Mouse (Mus musculus) lung, adult 2 months (tissue): ENCODE measurements at regions not wholly inside any gene's neighbourhood (a gene's known extent, or its start where the extent isn't known, plus 50 kb on each side); places are given as distances from the start of the nearest gene placed in this dataset.

ENCODE experiments used
- DNase-seq: peaks from one replicate; pipeline ENCODE4 v3.0.0; 2022
- H3K4me1 ChIP-seq: fragments of 200-500 bp; 2 replicates; pipeline ENCODE4 v1.6.1; 2011; ENCODE audit warnings: low read length; ENCODE audit not compliant: control insufficient read depth, insufficient read depth
- H3K4me3 ChIP-seq: fragments of 200-500 bp; replicated peaks from 2 replicates; pipeline ENCODE3; 2011; ENCODE audit warnings: low read depth, mild to moderate bottlenecking, control low read depth, low read length; ENCODE audit errors: extremely low read depth
- CTCF ChIP-seq: fragments of 200-500 bp; IDR thresholded peaks from 2 replicates; pipeline ENCODE4 v1.5.1; 2011; ENCODE audit warnings: mild to moderate bottlenecking, low read length, control low read depth; ENCODE audit not compliant: insufficient read depth
- POLR2A ChIP-seq: fragments of 200-500 bp; IDR thresholded peaks from 2 replicates; pipeline ENCODE4 v1.6.1; 2011; ENCODE audit warnings: low read depth, mild to moderate bottlenecking, control low read depth, low read length, borderline replicate concordance; ENCODE audit errors: extremely low read depth
- WGBS: fragments of 180-500 bp; shearing (Covaris S2); methylation state at CpG from one replicate; pipeline ENCODE4 v1.1.7; 2018; 5-methylcytosine and 5-hydroxymethylcytosine counted together

DNA sequence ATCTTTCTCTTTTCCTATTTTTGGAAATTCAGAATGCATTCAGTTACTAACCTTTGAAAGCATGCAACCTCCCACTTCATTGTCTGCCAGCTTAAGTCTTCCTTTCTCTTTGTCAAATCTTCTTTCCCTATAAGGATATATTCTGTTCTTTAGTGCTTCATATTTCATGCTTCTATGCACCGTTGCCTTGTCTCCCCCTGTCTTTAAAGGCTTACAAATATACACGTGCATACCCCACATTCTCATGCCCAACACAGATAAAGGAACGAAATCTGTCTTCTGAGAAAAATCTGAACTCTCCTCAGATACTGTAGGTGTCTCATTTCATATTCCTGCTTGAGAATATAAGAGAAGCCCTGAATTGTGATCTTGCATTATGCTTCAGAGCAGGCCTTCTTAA, 167.9 kb upstream of the Dph6 start:
- no peak for DNase-seq
- 63% methylated on average over 3 of the region's 3 CpGs for WGBS
- no peak for TF ChIP-seq CTCF
- TF ChIP-seq POLR2A: no peak
- Histone ChIP-seq H3K4me3 (no peak overlapping the region), H3K4me1 (no peaks in the 10 kb centered on the region)

DNA sequence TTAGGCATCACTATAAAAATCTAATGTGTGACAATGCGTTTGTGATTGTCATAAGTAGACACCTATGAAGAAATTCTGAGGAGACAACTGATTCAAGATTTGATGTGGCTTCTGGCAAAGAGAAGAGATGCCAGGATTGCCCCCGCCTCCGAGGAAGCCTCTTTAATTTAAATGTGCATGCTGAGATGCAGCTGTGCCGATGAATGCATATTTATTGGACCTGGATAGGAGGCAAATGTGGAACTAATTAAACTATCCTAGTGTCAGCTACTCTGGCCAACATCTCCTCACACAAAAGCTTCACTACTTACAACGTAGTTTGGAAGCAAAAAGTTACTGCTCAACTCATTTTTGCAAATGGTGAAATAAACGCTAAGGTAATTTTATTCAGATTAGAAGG, 173.4 kb upstream of the Dph6 start:
- Histone ChIP-seq H3K4me1 (no peaks in the 10 kb centered on the region), H3K4me3 (no peak overlapping the region)
- no peak for TF ChIP-seq CTCF
- no peak for TF ChIP-seq POLR2A
- DNase-seq: no peak
- 85% methylated on average over 6 of the region's 6 CpGs for WGBS

DNA sequence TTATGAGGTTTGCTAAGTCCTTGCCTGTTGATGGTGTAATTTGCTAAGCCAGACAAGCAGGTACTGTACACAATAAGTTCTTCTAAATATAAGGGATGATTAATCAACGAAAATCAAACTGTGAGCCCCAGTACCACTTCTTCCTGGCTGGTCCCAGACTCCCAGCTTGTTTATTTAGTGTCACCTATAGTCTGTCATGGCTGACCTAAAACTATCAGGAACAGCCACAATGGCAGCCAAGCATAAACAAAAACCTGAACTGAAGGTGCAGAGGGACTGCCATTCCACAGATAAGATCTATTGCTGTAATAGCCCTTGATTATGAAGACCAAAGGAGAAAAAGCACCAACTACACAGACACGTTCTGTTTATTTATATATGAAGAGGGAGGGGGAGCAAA, 180.9 kb upstream of the Dph6 start:
- no peak for DNase-seq
- WGBS: 13% methylated on average over 2 of the region's 2 CpGs
- H3K4me3 ChIP-seq: no peak overlapping the region
- H3K4me1 ChIP-seq: peaks cover 4% of the 10 kb centered on the region
- no peak for TF ChIP-seq POLR2A

DNA sequence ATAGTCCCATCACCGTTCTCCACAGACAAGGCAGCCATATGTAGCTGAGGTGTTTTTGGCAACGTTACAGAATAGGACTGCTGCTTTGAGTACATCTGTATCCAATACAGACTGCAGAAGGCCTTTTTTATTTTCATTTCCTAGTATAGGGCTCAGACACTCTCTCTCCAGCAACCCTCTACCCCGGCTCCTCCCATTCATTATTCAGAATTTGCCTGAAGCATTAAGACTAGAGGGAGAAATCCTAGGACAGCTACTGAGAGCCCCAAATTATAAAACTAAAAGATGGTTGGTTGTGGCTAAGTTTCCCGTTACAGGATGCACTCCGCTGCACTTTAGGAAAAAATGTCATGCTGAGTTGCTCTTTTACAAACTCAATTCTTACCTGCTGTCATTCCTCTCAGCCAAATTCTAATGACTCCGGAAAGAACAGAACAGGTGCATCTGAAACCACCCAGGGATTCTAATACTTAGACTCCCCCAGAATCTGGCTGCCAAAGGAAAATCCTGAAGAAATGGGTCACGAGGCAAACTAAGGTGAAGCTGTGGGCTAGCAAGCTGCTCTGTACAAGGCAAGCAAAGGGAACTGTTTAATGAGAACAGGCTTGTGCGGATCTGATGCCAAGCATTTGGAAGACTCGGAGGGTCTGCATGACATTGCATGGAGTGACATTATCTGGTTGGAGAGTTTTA, 189.1 kb upstream of the Dph6 start:
- TF ChIP-seq CTCF: no peak
- TF ChIP-seq POLR2A: no peak
- no peaks in the 10 kb centered on the region for H3K4me1 ChIP-seq
- WGBS: 87% methylated on average over 9 of the region's 9 CpGs
- H3K4me3 ChIP-seq: no peak overlapping the region
- no peak for DNase-seq

DNA sequence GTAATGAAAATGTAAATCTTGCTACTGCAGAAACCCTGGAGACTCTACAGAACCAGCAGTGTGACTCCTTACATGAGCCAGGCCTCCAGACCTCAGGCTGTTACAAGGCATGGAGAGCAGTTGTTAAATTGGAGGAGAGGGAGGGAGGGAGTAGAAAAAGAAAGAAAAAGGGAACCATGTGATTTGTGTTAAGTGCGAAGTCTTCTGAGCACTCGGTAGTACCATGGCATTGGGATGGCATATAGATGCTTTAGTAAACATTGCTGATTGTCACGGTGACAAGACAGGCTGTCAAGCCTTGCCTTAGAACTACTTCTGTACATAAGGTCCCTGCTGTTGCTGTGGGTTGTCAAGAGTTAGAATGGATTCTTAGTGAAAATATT, 189.6 kb upstream of the Dph6 start:
- WGBS: 84% methylated on average over 3 of the region's 3 CpGs
- H3K4me3 ChIP-seq: no peak overlapping the region
- TF ChIP-seq POLR2A (no peak), CTCF (no peak)
- H3K4me1 ChIP-seq: no peaks in the 10 kb centered on the region
- DNase-seq: no peak

DNA sequence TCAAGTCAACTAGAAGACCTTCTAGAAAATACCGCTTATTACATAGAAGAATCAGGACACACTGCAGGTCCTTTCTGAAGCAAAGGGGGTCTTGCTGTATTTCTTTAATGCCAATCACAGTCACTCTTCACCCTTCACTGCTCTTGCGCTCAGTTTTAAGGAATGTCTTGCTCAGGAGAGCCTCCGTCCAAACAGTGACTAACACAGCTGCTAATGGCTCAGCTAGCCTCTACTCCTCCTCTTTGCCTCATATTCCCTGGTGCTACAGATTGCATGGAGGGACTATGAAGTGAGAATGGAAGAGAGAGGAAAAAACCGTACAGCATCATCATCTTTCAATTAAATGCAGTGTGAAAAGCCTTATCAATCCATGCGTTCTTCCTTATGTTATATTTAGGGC, 193.7 kb upstream of the Dph6 start:
- H3K4me3 ChIP-seq: no peak overlapping the region
- TF ChIP-seq CTCF: no peak
- no peak for TF ChIP-seq POLR2A
- WGBS: 88% methylated on average over 5 of the region's 5 CpGs
- DNase-seq: no peak
- no peaks in the 10 kb centered on the region for H3K4me1 ChIP-seq

DNA sequence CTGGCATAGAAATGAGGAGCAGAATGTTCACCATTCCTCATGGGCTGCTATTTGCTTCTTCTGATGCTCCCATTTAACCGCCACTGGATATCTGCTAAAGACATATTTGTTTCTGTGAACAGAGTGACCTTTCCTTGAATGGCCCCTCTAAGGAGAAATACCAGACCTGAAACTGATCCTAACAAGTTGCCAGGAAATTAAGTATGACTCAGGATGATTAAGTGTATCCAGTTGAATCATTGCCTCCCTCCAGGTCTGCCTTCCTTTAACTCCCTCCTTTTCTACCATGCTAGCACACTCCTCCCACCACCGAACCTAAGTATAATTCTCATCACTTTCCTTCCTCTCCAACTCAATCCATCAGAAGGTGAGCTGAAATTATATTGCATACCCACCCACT, 194.2 kb upstream of the Dph6 start:
- Histone ChIP-seq H3K4me3 (no peak overlapping the region), H3K4me1 (no peaks in the 10 kb centered on the region)
- 91% methylated on average over 2 of the region's 2 CpGs for WGBS
- no peak for DNase-seq
- TF ChIP-seq POLR2A (no peak), CTCF (no peak)

DNA sequence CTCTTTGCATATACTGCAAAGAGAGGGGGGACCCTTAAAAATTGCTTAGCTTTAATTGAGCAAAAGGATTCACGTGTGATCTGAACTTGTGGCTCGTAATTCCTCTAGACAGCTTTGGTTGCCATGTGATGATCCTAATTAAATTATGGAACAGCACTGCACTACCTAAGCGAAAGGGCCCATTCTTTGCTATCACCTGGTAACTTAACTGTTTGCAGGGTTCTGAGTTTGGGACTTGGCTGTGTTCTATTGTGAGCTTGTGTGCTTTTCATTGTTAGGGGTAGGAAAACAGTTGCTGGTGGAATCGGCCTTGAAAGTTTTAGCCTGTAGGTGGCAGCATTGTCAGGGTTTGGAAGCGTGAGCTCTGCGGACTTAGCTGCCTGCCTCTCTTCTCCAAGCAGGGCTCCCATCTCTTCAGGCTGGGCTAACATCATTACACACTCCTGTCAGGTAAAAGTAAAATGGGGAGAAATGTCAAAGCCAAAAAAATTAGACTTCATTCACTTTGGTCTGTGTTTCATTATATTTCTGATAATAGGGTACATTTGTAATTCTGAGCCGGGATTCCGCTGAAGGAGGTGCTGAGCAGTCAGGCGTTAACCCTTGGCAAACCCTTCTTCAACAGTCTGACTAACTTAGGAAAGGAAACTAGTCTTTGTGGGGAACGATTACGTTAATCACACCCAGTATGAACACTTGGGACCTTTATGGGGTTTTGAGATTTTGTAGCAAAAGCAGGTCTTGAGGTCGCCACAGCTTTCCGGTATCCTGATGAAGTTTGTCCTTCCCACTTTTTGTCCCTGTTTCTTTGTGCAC, 199.2 kb upstream of the Dph6 start:
- peak; percentile 52 for DNase-seq
- Histone ChIP-seq H3K4me1 (no peaks in the 10 kb centered on the region), H3K4me3 (no peak overlapping the region)
- no peak for TF ChIP-seq POLR2A
- TF ChIP-seq CTCF: peak; percentile 79
- 44% methylated on average over 13 of the region's 13 CpGs for WGBS

DNA sequence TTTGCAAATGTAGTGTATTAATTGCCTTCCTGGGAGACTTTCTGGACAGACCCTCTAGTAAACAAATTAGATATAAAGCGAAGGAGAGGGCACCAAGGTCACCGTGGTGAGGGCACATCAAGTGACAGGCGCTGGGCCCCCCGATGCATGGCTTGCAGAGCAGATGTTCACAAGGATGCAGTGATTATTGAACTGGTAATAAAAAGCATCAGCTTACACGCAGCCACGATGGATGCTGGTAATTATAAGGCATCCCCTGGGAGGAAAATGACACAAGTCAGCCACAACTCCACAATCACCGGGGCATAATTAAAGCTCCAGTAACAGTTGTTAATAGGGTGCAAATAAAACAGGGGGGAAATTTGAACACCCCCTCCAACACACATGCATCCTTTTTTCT, 217.5 kb upstream of the Dph6 start:
- Histone ChIP-seq H3K4me3 (no peak overlapping the region), H3K4me1 (no peaks in the 10 kb centered on the region)
- no peak for DNase-seq
- 67% methylated on average over 7 of the region's 7 CpGs for WGBS
- TF ChIP-seq CTCF: no peak
- TF ChIP-seq POLR2A: no peak

DNA sequence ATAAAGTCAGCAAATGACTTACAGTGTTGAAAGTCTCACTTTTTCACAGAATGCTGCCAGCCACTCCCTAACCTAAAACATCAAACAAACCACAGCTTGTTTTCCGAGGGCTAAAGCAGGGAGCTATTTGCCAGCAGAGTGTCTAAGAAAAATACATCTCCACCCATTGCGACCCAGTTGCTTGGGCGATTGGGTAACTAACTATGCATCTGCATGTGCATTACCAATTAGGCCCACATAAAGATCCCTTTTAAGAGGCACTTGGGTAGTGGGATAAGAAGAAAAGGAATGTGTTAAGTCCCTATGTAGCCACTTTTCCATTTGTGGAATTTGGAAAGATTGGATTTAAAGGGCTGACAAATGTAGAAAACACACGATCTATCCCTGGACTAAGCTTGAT, 218.3 kb upstream of the Dph6 start:
- DNase-seq: no peak
- H3K4me1 ChIP-seq: no peaks in the 10 kb centered on the region
- TF ChIP-seq POLR2A (no peak), CTCF (no peak)
- WGBS: 84% methylated on average over 4 of the region's 4 CpGs
- no peak overlapping the region for H3K4me3 ChIP-seq
